Mouse (Mus musculus) neural tube, embryonic 12.5 days (tissue): ENCODE measurements around the gene Qtrt2. TPM values are rescaled to one million over a fixed set of nuclear protein-coding genes. Genes with fewer than 3 reads are reported as not detected.

Experiments
- ATAC-seq: fragments of 200-750 bp; cut with Nextera tagmentation; 2 replicates; pipeline ENCODE4 v1.8.0; 2017; ENCODE audit warnings: low read depth, mild to moderate bottlenecking, moderate TSS enrichment, moderate library complexity; ENCODE audit not compliant: low FRiP score
- H3K27ac ChIP-seq: fragments of 300-500 bp; sonication (generic); 2 replicates; pipeline ENCODE4 v1.5.1; 2016
- H3K27me3 ChIP-seq: fragments of 300-500 bp; sonication (generic); replicated peaks from 2 replicates; pipeline ENCODE4 v1.6.1; 2016; ENCODE audit warnings: mild to moderate bottlenecking
- H3K36me3 ChIP-seq: fragments of 300-500 bp; sonication (generic); 2 replicates; pipeline ENCODE4 v1.6.1; 2016; ENCODE audit warnings: mild to moderate bottlenecking
- H3K4me1 ChIP-seq: fragments of 300-500 bp; sonication (generic); 2 replicates; pipeline ENCODE4 v1.6.1; 2016
- H3K4me2 ChIP-seq: fragments of 300-500 bp; sonication (generic); replicated peaks from 2 replicates; pipeline ENCODE4 v1.6.1; 2016; ENCODE audit warnings: mild to moderate bottlenecking
- H3K4me3 ChIP-seq: fragments of 300-500 bp; sonication (generic); 2 replicates; pipeline ENCODE4 v1.5.1; 2016
- H3K9ac ChIP-seq: fragments of 300-500 bp; sonication (generic); 2 replicates; pipeline ENCODE4 v1.6.1; 2016; ENCODE audit warnings: mild to moderate bottlenecking
- H3K9me3 ChIP-seq: fragments of 300-500 bp; sonication (generic); 2 replicates; pipeline ENCODE4 v1.6.1; 2016; ENCODE audit warnings: mild to moderate bottlenecking
- WGBS: fragments of 180-500 bp; shearing (Covaris S2); methylation state at CpG from one replicate; pipeline ENCODE4 v1.1.7; 2016; 5-methylcytosine and 5-hydroxymethylcytosine counted together
- polyA plus RNA-seq: library from polyadenylated mRNA; unstranded; fragments of >200 nt; fragmentation: Nextera tagmentation; extraction: Ambion mirVana; gene quantifications from 2 replicates; pipeline ENCODE4 v1.2.1, GENCODE M21; 2016

Gene Qtrt2
- polyA plus RNA-seq, 1 experiment from 2014 or later: 25.8 TPM

DNA sequence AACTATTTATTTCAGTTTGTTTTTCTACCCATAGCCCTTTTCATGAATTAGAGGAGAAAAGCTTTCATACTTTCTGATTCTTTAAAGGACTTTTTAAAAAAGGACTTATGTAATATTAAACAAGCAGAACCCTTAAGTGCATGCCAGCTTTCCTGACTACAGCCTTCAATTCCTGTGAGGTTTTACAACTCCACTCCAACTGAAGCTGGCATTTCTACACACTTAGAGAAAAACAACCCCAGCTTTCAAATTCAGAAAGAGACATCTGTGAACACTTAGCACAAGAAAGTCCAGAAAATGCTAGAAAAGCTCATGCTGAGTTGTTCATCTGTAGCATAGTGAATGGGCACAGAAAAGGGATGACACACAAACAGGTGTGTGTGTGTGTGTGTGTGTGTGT is 56.8 kb downstream of the Qtrt2 start:
- Histone ChIP-seq H3K27ac (no peak overlapping the region), H3K4me1 (0 out of 2 replicates have a peak, but pooled peaks cover 3% of the 10 kb centered on the region), H3K9ac (no peak overlapping the region), H3K27me3 (no peaks in the 10 kb centered on the region), H3K4me2 (no peak overlapping the region), H3K36me3 (peaks cover 33% of the 10 kb centered on the region), H3K4me3 (no peak overlapping the region), H3K9me3 (no peaks in the 10 kb centered on the region)
- ATAC-seq: no peak

DNA sequence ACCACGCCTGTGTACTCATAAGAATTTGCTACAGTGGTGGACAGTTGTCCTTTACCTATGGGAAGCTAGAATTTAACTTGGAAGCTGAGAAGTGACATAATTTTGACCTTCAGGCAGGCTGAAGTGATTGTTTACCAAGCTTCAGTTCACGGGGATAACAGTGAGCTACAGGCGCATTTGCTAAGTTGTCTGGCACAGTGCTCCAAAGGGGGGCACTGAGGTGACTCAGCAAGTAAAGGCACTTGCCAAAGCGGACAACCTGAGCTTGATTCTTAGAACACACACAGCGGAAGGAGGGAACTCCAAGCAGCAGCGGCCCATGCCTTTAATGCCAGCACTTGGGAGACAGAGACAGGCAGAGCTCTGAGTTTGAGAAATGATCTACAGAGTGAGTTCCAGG is 66.0 kb downstream of the Qtrt2 start:
- Histone ChIP-seq H3K27ac (no peak overlapping the region), H3K27me3 (no peaks in the 10 kb centered on the region), H3K9ac (no peak overlapping the region), H3K4me2 (no peak overlapping the region), H3K9me3 (no peaks in the 10 kb centered on the region), H3K4me1 (no peaks in the 10 kb centered on the region), H3K4me3 (no peak overlapping the region), H3K36me3 (peaks cover 24% of the 10 kb centered on the region)
- no peak for ATAC-seq
- 87% methylated on average over 6 of the region's 6 CpGs for WGBS

DNA sequence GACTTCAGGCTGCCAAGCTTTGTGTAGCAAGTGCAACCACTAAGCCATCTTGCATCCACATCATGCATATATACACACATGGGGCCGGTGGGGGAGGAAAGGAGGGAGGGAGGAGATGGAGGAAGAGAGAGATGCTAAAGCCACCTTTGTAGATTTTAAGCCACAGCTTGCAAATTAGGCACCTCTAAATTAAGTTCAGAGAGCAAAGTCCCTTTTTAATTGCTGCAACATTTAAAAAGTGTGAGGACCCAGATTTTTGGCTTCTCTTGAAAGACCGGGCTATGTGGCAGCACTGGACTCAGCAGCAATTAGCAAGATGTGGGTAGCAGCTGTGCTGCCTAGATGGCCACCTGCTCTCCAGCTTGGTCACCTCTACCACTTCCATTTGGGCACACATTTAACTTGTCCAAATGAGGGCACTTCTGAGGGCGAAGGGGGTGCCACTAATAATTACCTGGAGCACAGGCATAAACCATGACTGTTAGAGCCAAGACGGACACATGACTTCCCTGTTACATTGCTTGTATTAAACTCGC is 67.6 kb downstream of the Qtrt2 start:
- 92% methylated on average over 5 of the region's 5 CpGs for WGBS

DNA sequence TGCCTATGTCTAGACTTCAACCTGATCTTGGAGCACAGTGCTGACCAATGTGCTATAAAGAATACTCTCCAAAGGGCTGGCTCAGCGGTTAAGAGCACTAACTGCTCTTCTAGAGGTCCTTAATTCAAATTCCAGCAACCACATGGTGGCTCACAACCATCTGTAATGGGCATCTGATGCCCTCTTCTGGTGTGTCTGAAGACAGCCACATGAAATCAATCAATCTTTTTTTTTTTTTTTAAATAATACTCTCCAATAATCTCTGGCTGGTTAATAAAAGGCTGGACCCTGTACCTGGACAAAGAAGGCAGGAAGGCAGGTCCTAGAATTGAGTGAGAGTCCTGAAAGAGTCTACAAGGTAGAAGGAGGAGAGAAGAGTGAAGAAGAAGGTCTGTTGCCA is 76.8 kb downstream of the Qtrt2 start:
- Histone ChIP-seq H3K36me3 (no peaks in the 10 kb centered on the region), H3K9ac (no peak overlapping the region), H3K4me1 (no peaks in the 10 kb centered on the region), H3K4me2 (no peak overlapping the region), H3K9me3 (no peaks in the 10 kb centered on the region), H3K4me3 (no peak overlapping the region), H3K27ac (no peak overlapping the region), H3K27me3 (no peaks in the 10 kb centered on the region)
- no peak for ATAC-seq
- WGBS: 78% methylated on average over 1 of the region's 1 CpGs

More for the DNA sequence above, 67.6 kb downstream of the Qtrt2 start:
- H3K4me1 ChIP-seq: no peaks in the 10 kb centered on the region
- H3K4me2 ChIP-seq: no peak overlapping the region
- no peak overlapping the region for H3K27ac ChIP-seq
- no peaks in the 10 kb centered on the region for H3K27me3 ChIP-seq
- no peak overlapping the region for H3K9ac ChIP-seq
- no peak overlapping the region for H3K4me3 ChIP-seq
- H3K9me3 ChIP-seq: no peaks in the 10 kb centered on the region
- no peak for ATAC-seq
- peaks cover 19% of the 10 kb centered on the region for H3K36me3 ChIP-seq

DNA sequence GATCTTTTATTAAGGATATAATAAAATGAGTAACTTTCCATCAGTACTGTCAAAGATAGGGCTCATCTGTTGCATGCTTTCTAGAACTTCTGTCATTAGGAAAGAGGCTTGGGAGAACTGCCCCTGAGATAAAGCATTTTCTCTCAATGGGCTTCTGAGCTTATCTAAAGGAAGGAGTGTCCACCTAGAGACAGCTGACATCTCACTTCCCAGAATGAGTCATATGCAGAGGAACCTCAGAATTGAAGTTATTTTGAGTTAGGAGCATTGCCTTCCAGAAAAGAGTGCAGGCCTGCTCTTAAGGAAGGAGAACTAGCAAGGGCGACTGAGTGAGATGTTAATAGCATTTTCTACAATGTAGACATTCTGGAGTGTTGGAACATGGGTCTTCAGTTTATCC is 85.4 kb downstream of the Qtrt2 start:
- Histone ChIP-seq H3K9ac (no peak overlapping the region), H3K9me3 (no peaks in the 10 kb centered on the region), H3K36me3 (no peaks in the 10 kb centered on the region), H3K27ac (no peak overlapping the region), H3K4me2 (no peak overlapping the region), H3K4me3 (no peak overlapping the region), H3K4me1 (no peaks in the 10 kb centered on the region), H3K27me3 (no peaks in the 10 kb centered on the region)
- ATAC-seq: no peak
- 98% methylated on average over 1 of the region's 1 CpGs for WGBS

DNA sequence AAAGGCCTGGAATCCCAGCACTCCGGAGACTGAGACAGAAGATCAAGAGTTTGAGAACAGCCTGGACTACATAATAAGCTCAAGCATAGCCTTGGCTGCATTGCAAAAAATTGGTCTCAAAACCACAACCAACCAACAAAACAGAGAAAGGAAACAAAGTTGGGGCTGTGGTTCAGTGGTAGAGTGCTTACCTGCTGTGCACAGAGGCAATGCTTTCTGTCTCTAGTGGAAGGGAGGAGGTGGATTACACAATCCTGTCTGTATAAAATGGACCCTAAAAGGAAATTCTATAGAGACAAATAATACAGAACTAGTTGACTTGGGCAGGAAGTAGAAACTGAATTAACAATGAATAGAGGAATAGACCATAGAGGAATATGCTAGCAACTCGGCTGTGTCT is 94.7 kb downstream of the Qtrt2 start:
- WGBS: 97% methylated on average over 2 of the region's 2 CpGs
- Histone ChIP-seq H3K9me3 (no peaks in the 10 kb centered on the region), H3K4me1 (no peaks in the 10 kb centered on the region), H3K27ac (no peak overlapping the region), H3K27me3 (no peaks in the 10 kb centered on the region), H3K4me2 (no peak overlapping the region), H3K9ac (no peak overlapping the region), H3K4me3 (no peak overlapping the region), H3K36me3 (no peaks in the 10 kb centered on the region)
- ATAC-seq: no peak

DNA sequence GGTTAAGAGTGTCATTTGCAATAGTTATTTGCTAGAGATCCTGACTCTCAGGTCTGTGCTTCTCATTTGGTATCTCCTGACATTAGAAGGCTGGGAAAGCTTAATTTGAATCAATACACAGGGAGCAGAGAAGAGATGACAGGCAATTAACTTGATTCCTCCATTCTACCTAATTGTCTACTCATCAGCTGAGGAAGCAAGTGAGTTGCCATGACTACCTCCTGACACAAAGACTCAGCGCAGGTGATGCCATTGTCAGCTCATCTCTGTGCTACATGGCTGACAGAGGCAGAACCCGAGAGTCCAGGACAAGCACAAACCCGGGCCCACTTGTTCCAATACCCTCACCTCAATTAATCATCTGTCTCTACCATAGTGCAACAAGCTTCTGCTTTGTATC is 99.1 kb downstream of the Qtrt2 start:
- H3K9ac ChIP-seq: no peak overlapping the region
- no peaks in the 10 kb centered on the region for H3K27me3 ChIP-seq
- ATAC-seq: no peak
- no peak overlapping the region for H3K4me3 ChIP-seq
- no peaks in the 10 kb centered on the region for H3K4me1 ChIP-seq
- 78% methylated on average over 3 of the region's 3 CpGs for WGBS
- no peaks in the 10 kb centered on the region for H3K9me3 ChIP-seq
- H3K4me2 ChIP-seq: no peak overlapping the region
- H3K36me3 ChIP-seq: no peaks in the 10 kb centered on the region
- no peak overlapping the region for H3K27ac ChIP-seq

DNA sequence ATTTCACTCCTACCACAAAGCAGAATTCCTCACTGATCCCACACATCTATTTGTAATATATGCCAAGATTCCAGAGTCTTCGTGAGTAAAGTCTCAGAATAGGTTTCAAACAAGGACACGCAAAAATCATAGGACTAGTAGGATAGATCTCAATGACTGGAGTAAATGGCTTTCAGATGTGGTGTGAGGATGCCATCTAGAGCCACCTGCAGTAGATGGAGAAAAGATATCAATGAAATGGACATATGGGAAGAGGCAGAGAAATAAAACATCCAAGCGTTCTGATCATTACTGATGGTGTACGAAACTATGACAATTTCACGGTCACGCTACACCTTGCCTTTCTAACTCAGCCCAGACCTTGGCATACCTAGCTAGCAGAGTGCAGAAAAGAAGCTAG is 108.2 kb downstream of the Qtrt2 start:
- Histone ChIP-seq H3K4me1 (no peaks in the 10 kb centered on the region), H3K9me3 (no peaks in the 10 kb centered on the region), H3K4me3 (no peak overlapping the region), H3K27me3 (no peaks in the 10 kb centered on the region), H3K27ac (no peak overlapping the region), H3K9ac (no peak overlapping the region), H3K36me3 (no peaks in the 10 kb centered on the region), H3K4me2 (no peak overlapping the region)
- WGBS: 95% methylated on average over 6 of the region's 6 CpGs
- no peak for ATAC-seq

DNA sequence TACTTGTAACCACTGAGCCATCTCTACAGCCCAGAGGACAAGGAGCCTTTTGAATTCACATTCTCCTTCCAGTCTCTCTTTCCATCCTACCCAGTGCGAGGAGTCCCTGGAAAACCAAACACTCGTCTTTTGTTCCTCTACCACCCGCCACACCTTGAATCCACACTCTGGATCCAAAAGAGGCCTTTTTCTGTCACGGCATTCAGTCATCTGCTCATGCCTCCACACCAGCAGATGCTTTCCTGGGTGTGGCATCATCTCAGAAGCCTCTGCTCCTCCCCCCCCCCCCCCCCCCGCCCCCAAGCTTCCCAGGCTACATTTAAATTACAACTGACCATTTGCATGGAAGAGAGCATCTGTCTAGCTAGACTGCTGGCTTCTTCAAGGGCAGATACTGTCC is 110.3 kb downstream of the Qtrt2 start:
- no peaks in the 10 kb centered on the region for H3K9me3 ChIP-seq
- no peak for ATAC-seq
- H3K4me2 ChIP-seq: no peak overlapping the region
- H3K9ac ChIP-seq: no peak overlapping the region
- no peaks in the 10 kb centered on the region for H3K27me3 ChIP-seq
- 83% methylated on average over 4 of the region's 5 CpGs for WGBS
- H3K4me3 ChIP-seq: no peak overlapping the region
- H3K36me3 ChIP-seq: no peaks in the 10 kb centered on the region
- H3K4me1 ChIP-seq: no peaks in the 10 kb centered on the region
- no peak overlapping the region for H3K27ac ChIP-seq

DNA sequence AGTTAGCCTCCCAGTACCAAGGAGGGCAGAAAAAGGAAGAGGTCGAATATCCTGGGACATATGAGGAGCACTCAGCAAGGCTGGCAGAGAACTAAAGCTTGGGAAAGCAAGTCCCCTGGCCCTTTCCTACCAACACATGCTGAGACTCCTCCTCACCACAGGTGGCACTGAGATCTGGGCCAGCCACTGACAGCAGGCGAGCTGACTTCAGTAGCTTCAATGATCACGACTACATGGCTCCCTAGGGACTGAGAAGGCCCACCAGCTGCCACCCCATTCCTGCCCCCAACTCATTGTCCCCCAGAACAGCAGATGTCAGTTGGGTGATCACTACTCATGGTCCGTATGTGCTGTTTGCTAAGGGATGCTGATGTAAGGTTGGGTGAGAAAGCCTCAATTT is 112.0 kb downstream of the Qtrt2 start:
- Histone ChIP-seq H3K9me3 (no peaks in the 10 kb centered on the region), H3K4me3 (no peak overlapping the region), H3K9ac (no peak overlapping the region), H3K4me1 (no peaks in the 10 kb centered on the region), H3K27ac (no peak overlapping the region), H3K36me3 (no peaks in the 10 kb centered on the region), H3K27me3 (no peaks in the 10 kb centered on the region), H3K4me2 (no peak overlapping the region)
- 49% methylated on average over 4 of the region's 4 CpGs for WGBS
- ATAC-seq: no peak

Other genes with a start within 250 kb of the Qtrt2 start
- not detected in 2 replicates for gene Drd3, start 172.8 kb downstream of the Qtrt2 start, polyA plus RNA-seq
- 11.3 and 14.1 TPM in 2 replicates for gene Ccdc191, start 37.0 kb downstream of the Qtrt2 start, polyA plus RNA-seq
- gene Zdhhc23, start 53.0 kb upstream of the Qtrt2 start, polyA plus RNA-seq: 0.64 and 0.91 TPM in 2 replicates
- 2.0 and 3.4 TPM in 2 replicates for gene Gramd1c, start 136.5 kb upstream of the Qtrt2 start, polyA plus RNA-seq
- gene Atp6v1a, start 212.9 kb upstream of the Qtrt2 start, polyA plus RNA-seq: 59.2 and 72.1 TPM in 2 replicates
- 83.2 and 86.0 TPM in 2 replicates for gene Naa50, start 213.0 kb upstream of the Qtrt2 start, polyA plus RNA-seq
- gene Usf3, start 246.4 kb upstream of the Qtrt2 start, polyA plus RNA-seq: 3.3 and 3.7 TPM in 2 replicates